8 mouse cellular contexts compared by ENCODE assay signal in the genomic region with DNA sequence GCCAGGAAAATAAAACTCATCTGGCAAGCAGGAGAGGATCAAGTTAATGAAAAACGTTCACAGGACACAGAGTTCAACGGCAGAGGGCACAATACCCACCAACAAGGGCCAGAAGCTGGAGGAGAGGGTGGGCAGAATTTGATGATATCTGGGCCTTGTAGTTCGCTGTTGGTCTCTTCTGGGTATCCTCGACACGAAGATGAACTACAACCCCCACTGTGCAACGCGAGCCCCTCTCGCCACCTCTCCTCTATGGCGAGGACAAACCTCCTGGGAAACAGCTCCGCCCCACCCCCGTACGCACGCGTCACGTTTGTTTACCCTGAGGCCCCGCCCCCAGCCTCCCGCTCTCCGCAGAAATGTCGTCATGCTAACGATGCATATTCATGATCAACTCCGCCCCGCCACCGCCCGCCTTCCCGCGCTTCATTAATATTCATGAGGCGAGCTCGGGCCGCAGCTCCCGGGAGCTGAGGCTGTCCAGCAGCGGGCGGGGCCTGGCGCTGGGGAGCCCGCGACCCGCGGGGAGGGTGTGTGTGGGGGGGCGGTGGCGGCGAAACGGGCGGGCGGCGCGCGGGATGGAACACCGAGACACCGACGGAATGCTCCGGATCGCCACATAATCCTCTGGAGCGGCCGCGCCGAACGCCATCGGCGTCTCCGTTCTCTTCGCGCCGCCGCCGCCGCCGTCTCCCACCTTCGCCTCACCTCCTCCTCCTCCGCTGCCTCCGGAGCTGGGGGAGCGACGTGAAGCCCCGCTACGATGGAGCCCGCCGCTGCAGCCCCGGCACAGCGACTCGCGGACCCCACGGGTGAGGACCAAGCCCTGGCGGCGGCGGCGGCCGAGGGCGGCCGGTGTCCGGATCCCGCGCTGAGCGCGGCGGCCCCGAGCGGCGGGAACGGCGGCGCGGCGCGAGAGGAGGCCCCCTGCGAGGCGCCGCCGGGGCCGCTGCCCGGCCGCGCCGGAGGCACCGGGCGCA. TPM values are rescaled to one million over a fixed set of nuclear protein-coding genes. Genes with fewer than 3 reads are reported as not detected.
DNase-seq lines count a peak whose midpoint lies in the region; ATAC-seq and TF ChIP-seq lines count a peak whose summit lies in the region.

A gene (plus strand): TSS at position 512 of the 980 bp plus-strand sequence.

- TF ChIP-seq CTCF in ES-Bruce4 (IDR thresholded peaks at IDR 0.05; ENCODE audit: low read depth, low read length): peak; percentile 53
- peak; percentile 79 for TF ChIP-seq CTCF in liver, postnatal 0 days (IDR thresholded peaks at IDR 0.05; ENCODE audit: low read depth)

- H3K4me3 ChIP-seq in ES-Bruce4 (ENCODE audit: low read depth, low read length): peak within 1 kb of the TSS; percentile 96
- H3K4me3 ChIP-seq in forebrain, embryonic 13.5 days: peak within 1 kb of the TSS; percentile 95
- peak within 1 kb of the TSS; percentile 78 for H3K4me3 ChIP-seq in liver, postnatal 0 days (ENCODE audit: low read depth, low read length)
- H3K4me3 ChIP-seq in neural tube, embryonic 14.5 days (ENCODE audit: low read depth, low read length): peak within 1 kb of the TSS; percentile 90

- peak; percentile 100 for DNase-seq in heart, postnatal 10 days
- DNase-seq in large intestine, adult 2 months (ENCODE audit: low read depth, low spot score): peak; percentile 92
- DNase-seq in liver, postnatal 0 days: peak; percentile 100
- DNase-seq in testis, postnatal 10 days (ENCODE audit: low spot score): peak; percentile 100

- no peak for TF ChIP-seq EP300 in ES-Bruce4 (IDR thresholded peaks at IDR 0.05; ENCODE audit: insufficient read depth, low read depth, low read length)
- TF ChIP-seq EP300 in liver, postnatal 0 days (IDR thresholded peaks at IDR 0.05; ENCODE audit: low read depth): peak; percentile 44; the same call in 1 of the 2 replicates

- H3K9ac ChIP-seq in ES-Bruce4 (ENCODE audit: low read depth, poor library complexity, severe bottlenecking): peak within 1 kb of the TSS; percentile 98
- peak within 1 kb of the TSS; percentile 98 for H3K9ac ChIP-seq in forebrain, embryonic 13.5 days
- H3K9ac ChIP-seq in liver, postnatal 0 days (replicated peaks): peak within 1 kb of the TSS; percentile 83
- peak within 1 kb of the TSS; percentile 96 for H3K9ac ChIP-seq in neural tube, embryonic 14.5 days (replicated peaks; ENCODE audit: low read depth, low read length)

- ATAC-seq in cerebellum, adult (ENCODE audit: insufficient number of reproducible peaks, low FRiP score, low TSS enrichment): peak; percentile 93
- ATAC-seq in forebrain, embryonic 13.5 days: peak; percentile 99
- ATAC-seq in liver, postnatal 0 days: peak; percentile 97
- ATAC-seq in neural tube, embryonic 14.5 days (ENCODE audit: low read depth): peak; percentile 97

- H3K4me2 ChIP-seq in forebrain, embryonic 13.5 days: peak within 1 kb of the TSS; percentile 81
- peak within 1 kb of the TSS; percentile 95 for H3K4me2 ChIP-seq in liver, postnatal 0 days (ENCODE audit: low read depth, low read length)
- H3K4me2 ChIP-seq in neural tube, embryonic 14.5 days (ENCODE audit: low read depth, low read length): peak within 1 kb of the TSS; percentile 88

- H3K27ac ChIP-seq in ES-Bruce4 (ENCODE audit: insufficient read depth, low read length): peak within 1 kb of the TSS; percentile 46
- H3K27ac ChIP-seq in forebrain, embryonic 13.5 days: peak within 1 kb of the TSS; percentile 92
- peak within 1 kb of the TSS; percentile 85 for H3K27ac ChIP-seq in liver, postnatal 0 days (ENCODE audit: low read depth)
- peak within 1 kb of the TSS; percentile 97 for H3K27ac ChIP-seq in neural tube, embryonic 14.5 days (ENCODE audit: low read depth, low read length)

- intact Hi-C loops in heart, postnatal 10 days (cut with DNase I): loop anchor here (1.0 to 5.0 kb wide), 8 partner anchors 29 to 541 kb away; a partner anchor contains a TSS

- no peaks in the 10 kb centered on the region; the same call in 1 of the 2 replicates for H3K27me3 ChIP-seq in ES-Bruce4 (ENCODE audit: control insufficient read depth, insufficient read depth, low read length, poor library complexity, severe bottlenecking)
- no peaks in the 10 kb centered on the region for H3K27me3 ChIP-seq in forebrain, embryonic 13.5 days
- no peaks in the 10 kb centered on the region for H3K27me3 ChIP-seq in liver, postnatal 0 days (ENCODE audit: insufficient read depth, low read length)
- H3K27me3 ChIP-seq in neural tube, embryonic 14.5 days (ENCODE audit: control insufficient read depth, insufficient read depth, low read length): no peaks in the 10 kb centered on the region

- no peak for TF ChIP-seq POLR2A in ES-Bruce4 (IDR thresholded peaks at IDR 0.05; ENCODE audit: insufficient read depth, low read length)

- H3K4me1 ChIP-seq in ES-Bruce4 (ENCODE audit: control insufficient read depth, insufficient read depth, low read length): no peaks in the 10 kb centered on the region
- peaks cover 33% of the 10 kb centered on the region for H3K4me1 ChIP-seq in forebrain, embryonic 13.5 days
- peaks cover 15% of the 10 kb centered on the region for H3K4me1 ChIP-seq in liver, postnatal 0 days (ENCODE audit: insufficient read depth)
- peaks cover 23% of the 10 kb centered on the region for H3K4me1 ChIP-seq in neural tube, embryonic 14.5 days (ENCODE audit: control insufficient read depth, insufficient read depth, low read length)

- H3K9me3 ChIP-seq in ES-Bruce4 (replicated peaks; ENCODE audit: control insufficient read depth, insufficient read depth, low read length, poor library complexity, severe bottlenecking): no peaks in the 10 kb centered on the region
- H3K9me3 ChIP-seq in forebrain, embryonic 13.5 days (replicated peaks): no peaks in the 10 kb centered on the region
- no peaks in the 10 kb centered on the region for H3K9me3 ChIP-seq in liver, postnatal 0 days (ENCODE audit: low read length)
- no peaks in the 10 kb centered on the region for H3K9me3 ChIP-seq in neural tube, embryonic 14.5 days (ENCODE audit: control insufficient read depth, low read length)

- no peaks in the 10 kb centered on the region for H3K36me3 ChIP-seq in ES-Bruce4 (ENCODE audit: control insufficient read depth, insufficient read depth, low read length, poor library complexity, severe bottlenecking)
- H3K36me3 ChIP-seq in forebrain, embryonic 13.5 days (ENCODE audit: poor library complexity, severe bottlenecking): no peaks in the 10 kb centered on the region
- H3K36me3 ChIP-seq in liver, postnatal 0 days (replicated peaks; ENCODE audit: insufficient read depth, low read length): no peaks in the 10 kb centered on the region
- no peaks in the 10 kb centered on the region for H3K36me3 ChIP-seq in neural tube, embryonic 14.5 days (ENCODE audit: control insufficient read depth, insufficient read depth, low read length)

- under 1% methylated on average over 62 of the region's 113 CpGs for WGBS in forebrain, embryonic 13.5 days
- WGBS in large intestine, adult 2 months: 2% methylated on average over 104 of the region's 113 CpGs
- WGBS in liver, postnatal 0 days (ENCODE audit: insufficient replicate concordance): 2% methylated on average over 58 of the region's 113 CpGs
- under 1% methylated on average over 78 of the region's 113 CpGs for WGBS in neural tube, embryonic 14.5 days

RNA-seq across cellular contexts. Expression of the gene that starts here (rescaled TPM):
- 13.4 and 14.6 TPM in 2 replicates for polyA plus RNA-seq in ES-Bruce4 (2011; ENCODE audit: insufficient read depth, insufficient read length, low read depth, missing spikeins)
- 8.0 and 8.8 TPM in 2 replicates for polyA plus RNA-seq in forebrain, embryonic 13.5 days (2015; fragmentation: Nextera tagmentation; extraction: Ambion mirVana)
- total RNA-seq in heart, postnatal 10 days (2021): 10 to 100 TPM; 22.4 to 23.5 TPM
- 3.1 and 5.7 TPM in 2 replicates for polyA plus RNA-seq in large intestine, adult 2 months (2012; rRNA removed)
- polyA plus RNA-seq in liver, postnatal 0 days (2015; fragmentation: Nextera tagmentation; extraction: Ambion mirVana): 0.73 and 0.86 TPM in 2 replicates
- 10.3 and 11.8 TPM in 2 replicates for polyA plus RNA-seq in neural tube, embryonic 14.5 days (2014; fragmentation: Nextera tagmentation; extraction: Ambion mirVana)

Comparison
In these comparisons a context has a peak if more than half of its experiments do, and no peak if none do; other contexts are left out.
1. Peak in every context shown above with its lines: DNase-seq, ATAC-seq, H3K4me3 ChIP-seq and H3K27ac ChIP-seq.
2. Peak in DNase-seq, ATAC-seq, H3K4me3 ChIP-seq, H3K27ac ChIP-seq, H3K9ac ChIP-seq and H3K4me2 ChIP-seq in liver, postnatal 0 days; RNA of the gene not detected or under 1 TPM.
3. H3K27ac ChIP-seq: peak in every context shown above with its lines; median percentile 97 in neural tube, embryonic 14.5 days; 92 in forebrain, embryonic 13.5 days; 85 in liver, postnatal 0 days; 46 in ES-Bruce4.